Mouse (Mus musculus) heart, adult 2 months (tissue): ENCODE results near the gene Lamtor3.

ENCODE experiments used
- CTCF ChIP-seq: fragments of 200-600 bp; IDR thresholded peaks from 2 replicates; pipeline ENCODE4 v1.8.1; 2022; ENCODE audit warnings: antibody characterized with exemption, mild to moderate bottlenecking, moderate library complexity
- EP300 ChIP-seq: fragments of 200-500 bp; IDR thresholded peaks from 2 replicates; pipeline ENCODE4 v1.6.1; 2011; ENCODE audit warnings: low read depth, low read length, control low read depth; ENCODE audit not compliant: insufficient read depth
- POLR2A ChIP-seq: fragments of 200-500 bp; IDR thresholded peaks from 2 replicates; pipeline ENCODE4 v1.6.1; 2011; ENCODE audit warnings: mild to moderate bottlenecking, low read depth, low read length, control low read depth; ENCODE audit not compliant: insufficient read depth

GRCm38 (mm10) chr3:137954256-137954916, 36.1 kb downstream of the Lamtor3 start:
- TF ChIP-seq CTCF (no peak), POLR2A (no peak), EP300 (no peak)
